Mouse (Mus musculus) liver, adult 2 months (tissue): Measurements from ENCODE around the gene Ptprc.

ENCODE experiments used
- CTCF ChIP-seq: fragments of 200-500 bp; IDR thresholded peaks from 2 replicates; pipeline ENCODE4 v1.5.1; 2011; ENCODE audit warnings: low read depth, low read length, control low read depth
- POLR2A ChIP-seq: fragments of 200-500 bp; IDR thresholded peaks from 2 replicates; pipeline ENCODE4 v1.6.1; 2011; ENCODE audit warnings: low read length, control low read depth; ENCODE audit not compliant: insufficient read depth; ENCODE audit errors: extremely low read depth

GRCm38 (mm10) chr1:138172096-138172495, 3.4 kb downstream of the Ptprc start:
- TF ChIP-seq CTCF (no peak), POLR2A (no peak)
